Mouse (Mus musculus) adrenal gland, adult 2 months (tissue): Measurements from ENCODE around the gene Gmds. TPM values are rescaled to one million over a fixed set of nuclear protein-coding genes. Genes with fewer than 3 reads are reported as not detected.
A peak's percentile ranks its signal among the peaks of the same experiment; 100 is the strongest.

Experiments used
- DNase-seq: peaks from one replicate; pipeline ENCODE4 v3.0.0; 2021
- polyA plus RNA-seq: library from polyadenylated mRNA; depleted of rRNA; stranded (reverse); fragments of >200 nt; gene quantifications from 2 replicates; pipeline ENCODE4 v1.2.3, GENCODE M21; 2012
- total RNA-seq, 2 experiments: library from RNA; stranded (reverse); gene quantifications; 2 replicates each; pipeline ENCODE4 v1.2.3; 2021

The Gmds gene
- total and polyA plus RNA-seq, 3 experiments = 5.7 to 8.6 (median 6.9) TPM

- DNase-seq = no peak
These were observed 177.0 kb downstream of the Gmds start for GRCm38 (mm10) chr13:32161567-32161966.

- DNase-seq = no peak
These were observed 180.3 kb downstream of the Gmds start for GRCm38 (mm10) chr13:32158240-32158639.

- DNase-seq = no peak
These were observed 192.6 kb downstream of the Gmds start for GRCm38 (mm10) chr13:32145916-32146315.

GRCm38 (mm10) chr13:32145179-32145578 is 193.4 kb downstream of the Gmds start:
- no peak for DNase-seq

- no peak for DNase-seq
These were observed 194.9 kb downstream of the Gmds start for GRCm38 (mm10) chr13:32143651-32144050.

- DNase-seq = no peak
These were observed 203.8 kb downstream of the Gmds start for GRCm38 (mm10) chr13:32134663-32135273.

GRCm38 (mm10) chr13:32129970-32130369 is 208.6 kb downstream of the Gmds start:
- no peak for DNase-seq

GRCm38 (mm10) chr13:32118386-32118785 is 220.2 kb downstream of the Gmds start:
- no peak for DNase-seq

- DNase-seq = no peak
These were observed 223.1 kb downstream of the Gmds start for GRCm38 (mm10) chr13:32115468-32115867.

- DNase-seq = no peak
These were observed 224.7 kb downstream of the Gmds start for GRCm38 (mm10) chr13:32113875-32114274.

- no peak for DNase-seq
These were observed 250.1 kb downstream of the Gmds start for GRCm38 (mm10) chr13:32088303-32088977.

GRCm38 (mm10) chr13:32080520-32081249 is 257.9 kb downstream of the Gmds start:
- DNase-seq = peak; percentile 24

GRCm38 (mm10) chr13:32073630-32074029 is 264.9 kb downstream of the Gmds start:
- no peak for DNase-seq

- DNase-seq = no peak
These were observed 283.2 kb downstream of the Gmds start for GRCm38 (mm10) chr13:32055321-32055720.

- no peak for DNase-seq
These were observed 285.0 kb downstream of the Gmds start for GRCm38 (mm10) chr13:32053587-32053986.

GRCm38 (mm10) chr13:32047980-32048959 is 290.3 kb downstream of the Gmds start:
- no peak for DNase-seq

- DNase-seq = no peak
These were observed 291.6 kb downstream of the Gmds start for GRCm38 (mm10) chr13:32046961-32047360.

- no peak for DNase-seq
These were observed 295.8 kb downstream of the Gmds start for GRCm38 (mm10) chr13:32042748-32043147.

- DNase-seq = no peak
These were observed 297.7 kb downstream of the Gmds start for GRCm38 (mm10) chr13:32040822-32041221.

GRCm38 (mm10) chr13:32036902-32037301 is 301.6 kb downstream of the Gmds start:
- DNase-seq = no peak

GRCm38 (mm10) chr13:32034799-32035448 is 303.6 kb downstream of the Gmds start:
- no peak for DNase-seq
